Mouse (Mus musculus) stomach, postnatal 0 days (tissue): ENCODE data around the gene Ccdc144b. TPM values are rescaled to one million over a fixed set of nuclear protein-coding genes. Genes with fewer than 3 reads are reported as not detected.
A peak's percentile ranks its signal among the peaks of the same experiment; 100 is the strongest.

Source experiments
- ATAC-seq: fragments of 200-750 bp; cut with Nextera tagmentation; 2 replicates; pipeline ENCODE4 v1.8.0; 2017; ENCODE audit not compliant: low FRiP score, low TSS enrichment
- DNase-seq: peaks from one replicate; pipeline ENCODE4 v3.0.0-alpha.2; 2016; ENCODE audit warnings: low spot score
- H3K27ac ChIP-seq: fragments of 300-500 bp; sonication (generic); replicated peaks from 2 replicates; pipeline ENCODE4 v1.5.1; 2014; ENCODE audit warnings: mild to moderate bottlenecking, control low read depth
- H3K27me3 ChIP-seq: fragments of 300-500 bp; sonication (generic); 2 replicates; pipeline ENCODE4 v1.6.1; 2014; ENCODE audit warnings: low read length; ENCODE audit not compliant: control insufficient read depth, insufficient read depth
- H3K36me3 ChIP-seq: fragments of 300-500 bp; sonication (generic); 2 replicates; pipeline ENCODE4 v1.6.1; 2014; ENCODE audit warnings: low read length, mixed read lengths; ENCODE audit not compliant: control insufficient read depth, insufficient read depth
- H3K4me1 ChIP-seq: fragments of 300-500 bp; sonication (generic); replicated peaks from 2 replicates; pipeline ENCODE4 v1.6.1; 2014; ENCODE audit warnings: antibody characterized with exemption; ENCODE audit not compliant: control insufficient read depth, insufficient read depth
- H3K4me2 ChIP-seq: fragments of 300-500 bp; sonication (generic); replicated peaks from 2 replicates; pipeline ENCODE4 v1.6.1; 2014; ENCODE audit warnings: low read depth, mild to moderate bottlenecking, control low read depth, moderate library complexity
- H3K4me3 ChIP-seq: fragments of 300-500 bp; sonication (generic); 2 replicates; pipeline ENCODE4 v1.5.1; 2014; ENCODE audit warnings: low read depth, low read length, control low read depth
- H3K9ac ChIP-seq: fragments of 300-500 bp; sonication (generic); 2 replicates; pipeline ENCODE4 v1.6.1; 2014; ENCODE audit warnings: mild to moderate bottlenecking, low read length, control low read depth, mixed read lengths
- H3K9me3 ChIP-seq: fragments of 300-500 bp; sonication (generic); 2 replicates; pipeline ENCODE4 v1.6.1; 2016; ENCODE audit warnings: low read length; ENCODE audit not compliant: control insufficient read depth
- CTCF ChIP-seq: IDR thresholded peaks from 2 replicates; pipeline ENCODE4 v1.5.1; 2016; ENCODE audit warnings: antibody characterized with exemption, low read depth, mild to moderate bottlenecking, moderate library complexity
- EP300 ChIP-seq: optimal IDR thresholded peaks from 2 replicates; pipeline ENCODE3; 2016; ENCODE audit warnings: antibody characterized with exemption
- WGBS: fragments of 180-500 bp; shearing (Covaris S2); extraction: QIAGEN DNeasy Blood & Tissue Kit; methylation state at CpG from one replicate; pipeline ENCODE4 v1.1.7; 2014; 5-methylcytosine and 5-hydroxymethylcytosine counted together
- polyA plus RNA-seq: library from polyadenylated mRNA; unstranded; fragments of >200 nt; fragmentation: Nextera tagmentation; extraction: Ambion mirVana; gene quantifications from 2 replicates; pipeline ENCODE4 v1.2.1, GENCODE M21; 2015

The Ccdc144b gene
- polyA plus RNA-seq, 1 experiment from 2014 or later: not detected

- no peak for DNase-seq
- WGBS: 77% methylated on average over 6 of the region's 6 CpGs
- H3K4me3 ChIP-seq: no peak overlapping the region
- no peak for ATAC-seq
- no peaks in the 10 kb centered on the region for H3K4me1 ChIP-seq
- H3K27me3 ChIP-seq: no peaks in the 10 kb centered on the region
- no peaks in the 10 kb centered on the region for H3K9me3 ChIP-seq
- no peaks in the 10 kb centered on the region for H3K36me3 ChIP-seq
- H3K27ac ChIP-seq: no peak overlapping the region
- H3K9ac ChIP-seq: no peak overlapping the region
- TF ChIP-seq CTCF (no peak), EP300 (no peak)
- H3K4me2 ChIP-seq: no peak overlapping the region
Observed at GRCm38 (mm10) chr3:36025732-36026131, 27.6 kb downstream of the Ccdc144b start.

GRCm38 (mm10) chr3:36011239-36011638 lies 42.1 kb downstream of the Ccdc144b start:
- Histone ChIP-seq H3K4me2 (no peak overlapping the region), H3K9ac (no peak overlapping the region), H3K27ac (no peak overlapping the region), H3K4me1 (no peaks in the 10 kb centered on the region), H3K36me3 (no peaks in the 10 kb centered on the region), H3K9me3 (no peaks in the 10 kb centered on the region), H3K27me3 (no peaks in the 10 kb centered on the region), H3K4me3 (no peak overlapping the region)
- TF ChIP-seq EP300 (no peak), CTCF (no peak)
- DNase-seq: no peak
- no peak for ATAC-seq
- 63% methylated on average over 3 of the region's 3 CpGs for WGBS

- no peaks in the 10 kb centered on the region for H3K36me3 ChIP-seq
- no peaks in the 10 kb centered on the region for H3K27me3 ChIP-seq
- H3K4me1 ChIP-seq: no peaks in the 10 kb centered on the region
- TF ChIP-seq CTCF (no peak), EP300 (no peak)
- ATAC-seq (no peak), DNase-seq (no peak)
- no peaks in the 10 kb centered on the region for H3K9me3 ChIP-seq
- H3K4me3 ChIP-seq: no peak overlapping the region
- no peak overlapping the region for H3K4me2 ChIP-seq
- H3K9ac ChIP-seq: no peak overlapping the region
- H3K27ac ChIP-seq: no peak overlapping the region
- 33% methylated on average over 4 of the region's 4 CpGs for WGBS
Observed at GRCm38 (mm10) chr3:36008411-36009154, 44.8 kb downstream of the Ccdc144b start.

GRCm38 (mm10) chr3:36004028-36004895 lies 49.1 kb downstream of the Ccdc144b start:
- no peak for ATAC-seq
- no peaks in the 10 kb centered on the region for H3K27me3 ChIP-seq
- H3K4me1 ChIP-seq: no peaks in the 10 kb centered on the region
- no peak for DNase-seq
- H3K4me3 ChIP-seq: no peak overlapping the region
- 32% methylated on average over 4 of the region's 4 CpGs for WGBS
- no peak for TF ChIP-seq EP300
- TF ChIP-seq CTCF: no peak
- no peaks in the 10 kb centered on the region for H3K9me3 ChIP-seq
- H3K4me2 ChIP-seq: no peak overlapping the region
- no peak overlapping the region for H3K27ac ChIP-seq
- no peak overlapping the region for H3K9ac ChIP-seq
- no peaks in the 10 kb centered on the region for H3K36me3 ChIP-seq

GRCm38 (mm10) chr3:36000275-36001239 lies 52.8 kb downstream of the Ccdc144b start, which contains the start of gene Mccc1:
Mccc1 (minus strand) TSS chr3:36000678.
- Histone ChIP-seq H3K27ac (peak within 1 kb of the TSS; percentile 93), H3K4me1 (no peaks in the 10 kb centered on the region), H3K36me3 (no peaks in the 10 kb centered on the region), H3K4me3 (peak within 1 kb of the TSS; percentile 69), H3K9ac (peak within 1 kb of the TSS; percentile 75), H3K9me3 (no peaks in the 10 kb centered on the region), H3K27me3 (no peaks in the 10 kb centered on the region), H3K4me2 (peak within 1 kb of the TSS; percentile 68)
- ATAC-seq (peak; percentile 100), DNase-seq (peak; percentile 94)
- no peak for TF ChIP-seq CTCF
- 3% methylated on average over 39 of the region's 39 CpGs for WGBS
